Mouse (Mus musculus) spleen, postnatal 4 days (tissue): ENCODE results near the gene Spata31d1b.
A peak's percentile ranks its signal among the peaks of the same experiment; 100 is the strongest.

ENCODE experiments used
- DNase-seq, 2 experiments: peaks; one replicate each; pipeline ENCODE4 v3.0.0; 2022; ENCODE audit warnings: low spot score in 2 of 2

Gene Spata31d1b

DNA sequence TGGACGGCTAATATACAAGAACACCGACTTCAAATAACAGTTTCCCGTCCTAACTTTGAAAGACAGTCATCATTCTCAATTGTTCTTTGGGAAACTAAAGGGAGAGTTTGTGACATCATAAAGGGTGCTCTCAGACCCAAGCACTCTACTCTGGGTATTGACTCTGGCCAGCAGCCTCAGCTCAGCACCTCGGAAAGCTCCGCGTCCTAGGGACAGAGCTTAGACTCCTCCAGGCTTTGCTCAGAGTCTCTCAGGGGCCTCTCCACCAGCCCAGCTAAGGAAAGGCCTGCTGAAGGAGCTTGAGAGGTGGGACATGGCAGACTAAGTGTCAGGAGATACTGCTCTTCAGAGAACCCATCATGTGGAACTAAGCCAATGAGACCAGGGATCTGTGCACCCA, 34.1 kb downstream of the Spata31d1b start:
- no peak for DNase-seq

DNA sequence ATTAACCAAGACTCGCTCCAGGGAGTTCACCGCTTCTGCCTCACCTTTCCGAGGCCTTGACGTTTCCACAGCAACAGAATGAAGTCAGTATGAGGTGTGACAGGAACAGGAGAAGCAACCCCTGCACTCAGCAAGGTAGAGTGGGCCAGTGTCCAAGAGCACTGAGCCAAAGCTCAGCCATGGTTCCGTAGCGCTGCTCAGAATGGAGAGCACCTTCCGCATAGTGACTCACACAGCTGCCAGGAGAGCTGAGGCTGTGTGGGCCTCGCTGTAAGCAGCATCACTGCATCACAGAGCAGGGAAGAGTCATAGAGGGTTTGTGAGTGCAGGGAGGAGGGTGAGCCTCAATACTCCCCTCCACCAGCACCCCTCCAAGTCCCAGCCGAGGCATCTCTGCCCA, 34.6 kb downstream of the Spata31d1b start, which contains the start of gene 1700014D04Rik:
TSS of gene 1700014D04Rik (minus strand) at position 42 of the 400 bp plus-strand sequence.
- no peak for DNase-seq

- no peak for DNase-seq
Observed at GRCm38 (mm10) chr13:59750310-59750709, 38.2 kb downstream of the Spata31d1b start.

DNA sequence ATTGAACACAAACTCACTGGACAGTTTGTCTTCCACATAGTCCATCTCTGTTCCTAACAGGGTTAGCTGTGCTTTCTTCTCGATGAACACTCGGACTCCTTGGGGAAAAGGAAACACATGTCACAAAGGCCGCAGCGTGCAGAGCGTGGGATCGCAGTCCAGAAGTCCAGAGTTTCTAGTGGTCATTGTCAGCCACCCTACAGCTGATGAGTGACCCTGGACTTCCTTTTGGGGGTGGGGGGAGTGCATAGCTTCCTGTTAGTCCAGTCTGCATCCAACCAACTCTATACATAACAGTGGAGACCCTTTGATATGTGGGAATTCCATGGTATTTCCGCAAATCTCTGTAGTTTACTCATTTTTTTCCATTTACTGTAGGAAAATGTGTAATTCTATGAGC, 44.8 kb downstream of the Spata31d1b start:
- DNase-seq: no peak

DNA sequence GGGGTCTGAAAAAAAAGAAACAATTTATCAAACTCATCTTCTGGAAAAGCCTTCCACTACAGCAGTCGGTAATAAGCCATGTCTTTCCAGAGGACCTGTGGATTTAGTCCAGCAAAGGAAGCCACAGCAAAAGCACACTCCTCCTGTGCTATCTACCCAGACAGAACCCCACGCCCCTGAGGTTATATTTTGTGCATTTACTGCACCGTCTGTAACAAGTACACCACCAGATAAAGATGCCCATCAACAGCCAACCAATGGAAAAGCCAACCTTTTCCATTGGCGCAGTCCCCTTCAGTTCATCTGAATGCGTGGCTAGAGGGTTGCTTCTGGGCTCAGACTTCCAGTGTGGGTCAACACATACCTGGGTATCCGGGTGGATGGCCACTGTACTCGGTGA, 50.7 kb downstream of the Spata31d1b start:
- peak in 1 of 2 experiments; percentile 45 for DNase-seq

DNA sequence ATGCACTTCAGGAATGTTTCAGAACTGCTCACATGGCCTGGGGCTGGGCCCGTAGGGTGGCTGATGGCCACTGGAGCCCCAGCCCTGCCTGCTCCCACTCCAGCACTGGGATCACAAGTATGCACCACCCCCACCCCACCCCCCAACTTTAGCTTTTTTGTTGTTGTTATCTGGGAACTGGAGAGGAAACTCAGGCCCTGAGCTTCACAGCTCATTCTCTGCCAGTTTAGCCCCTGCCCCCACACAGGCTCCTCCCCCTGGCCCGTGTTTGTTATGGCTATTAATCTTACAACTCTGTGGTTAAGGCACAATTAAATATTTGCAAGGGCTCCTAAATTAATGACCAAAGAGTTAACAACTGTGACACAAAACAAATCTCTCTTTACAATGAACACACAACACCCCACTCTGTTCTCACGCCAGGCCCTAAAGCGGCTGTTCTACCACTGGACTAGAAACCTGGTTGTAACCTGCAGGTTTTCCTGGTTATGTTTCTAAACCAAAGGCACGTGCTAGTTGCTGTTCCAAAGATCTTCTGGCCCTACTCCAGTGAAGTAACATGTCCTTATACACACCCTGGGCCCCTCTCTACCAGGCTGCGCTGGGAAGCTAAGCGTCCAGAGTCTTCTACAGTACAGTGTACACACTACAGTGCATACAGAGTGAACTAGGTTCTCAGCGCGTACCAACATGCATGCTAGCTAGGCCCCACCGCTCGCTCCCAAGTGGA, 54.9 kb downstream of the Spata31d1b start:
- no peak for DNase-seq

DNA sequence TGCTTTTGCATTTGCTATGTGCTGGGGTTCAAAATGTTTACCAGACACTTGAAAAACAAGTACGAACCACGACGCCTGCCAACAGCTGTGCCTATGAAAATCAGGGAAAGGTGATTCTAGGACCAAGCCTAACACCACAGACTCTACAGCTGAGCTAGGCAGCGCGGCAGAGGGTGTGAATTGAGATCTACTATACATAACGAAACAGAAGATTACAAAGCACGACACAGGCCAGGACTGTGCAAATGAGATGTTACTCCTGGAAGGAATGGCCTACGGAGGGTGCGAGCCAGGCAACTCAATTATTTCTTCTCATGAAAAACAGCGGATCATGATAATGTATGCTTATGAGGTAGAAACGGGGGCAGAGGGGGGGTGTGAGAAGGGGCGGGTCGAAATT, 56.4 kb downstream of the Spata31d1b start:
- peak in 1 of 2 experiments; percentile 25 for DNase-seq
